8 mouse cellular contexts compared by ENCODE assay signal in genomic region chr10:69705806-69706768, GRCm38 (mm10).
DNase-seq lines count a peak whose midpoint lies in the region; ATAC-seq and TF ChIP-seq lines count a peak whose summit lies in the region.

No protein-coding gene starts in this region.

- H3K9me3 ChIP-seq in heart, postnatal 0 days (replicated peaks; ENCODE audit: control insufficient read depth, low read length) = no peaks in the 10 kb centered on the region
- H3K9me3 ChIP-seq in hindbrain, embryonic 12.5 days (replicated peaks) = no peaks in the 10 kb centered on the region
- H3K9me3 ChIP-seq in midbrain, postnatal 0 days (ENCODE audit: low read length) = no peaks in the 10 kb centered on the region

- peaks cover 16% of the 10 kb centered on the region for H3K4me1 ChIP-seq in heart, postnatal 0 days (ENCODE audit: control insufficient read depth, insufficient read depth)
- peaks cover 53% of the 10 kb centered on the region for H3K4me1 ChIP-seq in hindbrain, embryonic 12.5 days
- peaks cover 14% of the 10 kb centered on the region for H3K4me1 ChIP-seq in midbrain, postnatal 0 days (ENCODE audit: insufficient read depth, low read length)

- no peak for ATAC-seq in heart, postnatal 0 days (ENCODE audit: insufficient read depth, low read depth)
- peak; percentile 72 for ATAC-seq in hindbrain, embryonic 12.5 days (ENCODE audit: low FRiP score)
- ATAC-seq in midbrain, postnatal 0 days (ENCODE audit: low FRiP score) = peak; percentile 51; the same call in 1 of the 2 replicates

- peak overlapping the region; percentile 10; the same call in 1 of the 2 replicates for H3K4me2 ChIP-seq in heart, postnatal 0 days (ENCODE audit: low read depth, low read length)
- H3K4me2 ChIP-seq in hindbrain, embryonic 12.5 days (replicated peaks) = peak overlapping the region; percentile 55
- H3K4me2 ChIP-seq in midbrain, postnatal 0 days (ENCODE audit: low read depth, low read length, poor library complexity, severe bottlenecking) = peak overlapping the region; percentile 66

- no peaks in the 10 kb centered on the region for H3K36me3 ChIP-seq in heart, postnatal 0 days (replicated peaks; ENCODE audit: control insufficient read depth, insufficient read depth, low read length)
- H3K36me3 ChIP-seq in hindbrain, embryonic 12.5 days = no peaks in the 10 kb centered on the region
- no peaks in the 10 kb centered on the region for H3K36me3 ChIP-seq in midbrain, postnatal 0 days (ENCODE audit: insufficient read depth, low read length)

- no peak overlapping the region for H3K27ac ChIP-seq in heart, postnatal 0 days (ENCODE audit: low read depth)
- H3K27ac ChIP-seq in hindbrain, embryonic 12.5 days = peak overlapping the region; percentile 88
- H3K27ac ChIP-seq in midbrain, postnatal 0 days (ENCODE audit: low read depth, low read length) = peak overlapping the region; percentile 87

- TF ChIP-seq EP300 in heart, postnatal 0 days (IDR thresholded peaks at IDR 0.05; ENCODE audit: low read depth) = no peak

- no peaks in the 10 kb centered on the region for H3K27me3 ChIP-seq in heart, postnatal 0 days (ENCODE audit: control insufficient read depth, insufficient read depth, low read length)
- H3K27me3 ChIP-seq in hindbrain, embryonic 12.5 days = no peaks in the 10 kb centered on the region
- H3K27me3 ChIP-seq in midbrain, postnatal 0 days (ENCODE audit: insufficient read depth, low read length) = no peaks in the 10 kb centered on the region

- 25% methylated on average over 17 of the region's 17 CpGs for WGBS in heart, postnatal 0 days
- 4% methylated on average over 17 of the region's 17 CpGs for WGBS in hindbrain, embryonic 12.5 days
- 2% methylated on average over 17 of the region's 17 CpGs for WGBS in midbrain, postnatal 0 days

- no peak for TF ChIP-seq CTCF in heart, postnatal 0 days (IDR thresholded peaks at IDR 0.05; ENCODE audit: low read depth)
- no peak for TF ChIP-seq CTCF in midbrain, postnatal 0 days (IDR thresholded peaks at IDR 0.05)

- no peak overlapping the region for H3K9ac ChIP-seq in heart, postnatal 0 days (replicated peaks; ENCODE audit: low read depth, low read length)
- peak overlapping the region; percentile 55 for H3K9ac ChIP-seq in hindbrain, embryonic 12.5 days
- peak overlapping the region; percentile 72 for H3K9ac ChIP-seq in midbrain, postnatal 0 days (replicated peaks; ENCODE audit: low read length, poor library complexity, severe bottlenecking)

- no peak for DNase-seq in heart, postnatal 0 days (ENCODE audit: low spot score)
- no peak for DNase-seq in heart, postnatal 36 days
- DNase-seq in cerebellum, postnatal 10 days = peak; percentile 66 to 77
- DNase-seq in midbrain, postnatal 0 days (ENCODE audit: low spot score) = peak; percentile 60
- DNase-seq in adrenal gland, adult 8-10 months = no peak
- no peak for DNase-seq in layer of hippocampus, adult 11-12 months (ENCODE audit: low spot score)
- DNase-seq in urinary bladder, postnatal 36 days (ENCODE audit: low spot score in 2 of 2) = no peak

- 0 out of 2 replicates have a peak overlapping the region, but pooled peaks have one; percentile 5 for H3K4me3 ChIP-seq in heart, postnatal 0 days (ENCODE audit: low read depth, low read length)
- H3K4me3 ChIP-seq in hindbrain, embryonic 12.5 days = peak overlapping the region; percentile 37
- peak overlapping the region; percentile 37 for H3K4me3 ChIP-seq in midbrain, postnatal 0 days (ENCODE audit: low read depth, low read length)

- intact Hi-C loops in heart, postnatal 36 days (cut with DNase I) = no loop called here

Comparison
In these comparisons a context has a peak if more than half of its experiments do, and no peak if none do; other contexts are left out.
1. DNase-seq: peak in cerebellum, postnatal 10 days (2 of 2) and midbrain, postnatal 0 days (single experiment); none in heart, postnatal 0 days (single experiment), heart, postnatal 36 days (0 of 2), adrenal gland, adult 8-10 months (single experiment), layer of hippocampus, adult 11-12 months (single experiment) and urinary bladder, postnatal 36 days (0 of 2).
2. H3K4me2 ChIP-seq: peak in every context shown above with its lines; median percentile 66 in midbrain, postnatal 0 days; 55 in hindbrain, embryonic 12.5 days; 10 in heart, postnatal 0 days.
3. Peak in every context shown above with its lines, with median percentiles within 50 percentile points of each other: H3K4me3 ChIP-seq.